Mouse (Mus musculus) spleen, adult 12 weeks (tissue): Measurements from ENCODE around the gene 2010300C02Rik.

Experiments
- DNase-seq: peaks from one replicate; pipeline ENCODE4 v3.0.0; 2022; ENCODE audit warnings: low spot score

The 2010300C02Rik gene

GRCm38 (mm10) chr1:37711596-37712356 lies 8.1 kb downstream of the 2010300C02Rik start:
- DNase-seq = no peak

DNA sequence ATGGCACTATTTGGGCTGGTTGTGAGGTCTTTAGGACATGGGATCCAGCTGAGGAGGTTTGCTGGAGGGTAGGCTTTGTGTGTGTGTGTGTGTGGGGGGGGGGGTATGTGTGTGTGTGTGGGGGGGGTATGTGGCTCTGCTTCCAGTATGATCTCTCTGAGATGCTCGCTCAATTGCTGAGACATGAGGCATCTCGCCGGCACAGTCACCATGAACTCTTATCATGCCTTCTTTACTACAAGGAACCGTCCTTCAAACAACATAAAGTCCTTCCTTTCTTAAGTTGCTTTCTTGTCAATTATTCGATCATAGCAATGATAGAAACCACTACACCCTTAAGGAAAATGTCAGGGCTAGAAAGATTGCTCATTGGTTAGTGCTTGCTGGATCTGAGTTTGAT lies 8.8 kb downstream of the 2010300C02Rik start:
- DNase-seq = no peak

GRCm38 (mm10) chr1:37709736-37710135 lies 10.1 kb downstream of the 2010300C02Rik start:
- no peak for DNase-seq

- DNase-seq = no peak
Measured at GRCm38 (mm10) chr1:37708270-37708955, 11.5 kb downstream of the 2010300C02Rik start.

GRCm38 (mm10) chr1:37702326-37702725 lies 17.6 kb downstream of the 2010300C02Rik start:
- DNase-seq = no peak

- no peak for DNase-seq
Measured at GRCm38 (mm10) chr1:37698852-37699439, 20.9 kb downstream of the 2010300C02Rik start.

GRCm38 (mm10) chr1:37698186-37698839 lies 21.6 kb downstream of the 2010300C02Rik start:
- no peak for DNase-seq

GRCm38 (mm10) chr1:37696918-37697317 lies 23.0 kb downstream of the 2010300C02Rik start:
- no peak for DNase-seq

GRCm38 (mm10) chr1:37695732-37696131 lies 24.2 kb downstream of the 2010300C02Rik start:
- no peak for DNase-seq

DNA sequence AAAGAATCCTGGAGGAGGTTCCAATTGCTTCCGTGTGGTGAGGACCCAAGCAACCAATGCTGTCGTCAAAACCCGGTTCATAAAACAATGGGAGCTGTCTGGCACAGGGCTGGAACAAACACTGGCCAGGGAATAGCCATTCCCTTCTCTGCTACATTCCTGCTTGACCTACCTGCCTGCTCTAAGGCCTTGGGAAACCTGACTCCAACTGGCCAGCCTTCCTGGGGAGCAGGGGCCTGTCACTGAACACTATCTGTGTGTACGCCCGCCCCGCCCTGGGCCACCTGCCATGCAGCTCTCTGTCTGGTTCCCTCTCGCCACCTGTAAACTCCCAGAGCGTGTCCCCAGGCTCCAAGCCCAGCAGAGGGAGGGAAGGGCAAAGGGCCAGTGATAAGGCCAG lies 25.5 kb downstream of the 2010300C02Rik start:
- no peak for DNase-seq

DNA sequence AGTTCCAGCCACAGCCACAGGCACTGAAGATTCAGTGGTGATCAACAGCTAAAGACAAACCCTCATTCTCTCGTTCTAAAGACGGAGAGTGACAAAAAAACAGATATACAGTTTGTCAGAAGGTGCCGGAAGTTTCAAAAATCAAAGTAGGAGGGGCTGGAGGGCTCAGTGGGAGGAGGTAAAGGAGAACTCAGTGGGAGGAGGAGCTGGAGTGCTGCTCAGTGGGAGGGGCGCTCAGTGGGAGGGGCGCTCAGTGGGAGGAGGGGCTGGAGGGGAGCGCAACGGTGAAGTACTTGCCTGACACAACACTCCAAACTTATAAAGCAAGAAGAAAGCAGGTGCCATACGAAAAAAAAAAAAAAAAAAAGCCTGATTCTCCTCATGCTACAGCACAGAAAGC lies 28.7 kb downstream of the 2010300C02Rik start:
- DNase-seq = peak; percentile 8

GRCm38 (mm10) chr1:37690665-37691064 lies 29.2 kb downstream of the 2010300C02Rik start:
- DNase-seq = no peak

GRCm38 (mm10) chr1:37689730-37690129 lies 30.2 kb downstream of the 2010300C02Rik start:
- no peak for DNase-seq

- no peak for DNase-seq
Measured at GRCm38 (mm10) chr1:37688351-37688750, 31.5 kb downstream of the 2010300C02Rik start.

DNA sequence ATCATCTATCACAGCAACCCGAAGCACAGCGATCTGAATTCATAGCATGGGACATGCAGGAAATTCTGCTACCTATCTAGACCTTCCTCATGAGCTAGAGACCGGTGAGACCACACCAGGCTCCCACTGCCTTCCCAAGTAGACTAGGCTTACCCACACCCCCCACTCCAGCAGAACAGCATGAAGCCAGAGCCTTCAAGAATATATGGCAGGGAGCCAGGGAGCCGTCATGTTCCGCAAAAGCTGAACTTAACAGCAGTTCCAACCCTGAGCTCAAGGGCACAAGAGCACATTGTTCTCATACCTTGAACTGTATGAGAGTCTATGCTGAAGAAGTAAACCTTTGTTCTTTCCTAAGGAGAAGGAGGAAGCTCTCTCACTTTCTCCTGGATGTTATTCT lies 32.4 kb downstream of the 2010300C02Rik start:
- no peak for DNase-seq

DNA sequence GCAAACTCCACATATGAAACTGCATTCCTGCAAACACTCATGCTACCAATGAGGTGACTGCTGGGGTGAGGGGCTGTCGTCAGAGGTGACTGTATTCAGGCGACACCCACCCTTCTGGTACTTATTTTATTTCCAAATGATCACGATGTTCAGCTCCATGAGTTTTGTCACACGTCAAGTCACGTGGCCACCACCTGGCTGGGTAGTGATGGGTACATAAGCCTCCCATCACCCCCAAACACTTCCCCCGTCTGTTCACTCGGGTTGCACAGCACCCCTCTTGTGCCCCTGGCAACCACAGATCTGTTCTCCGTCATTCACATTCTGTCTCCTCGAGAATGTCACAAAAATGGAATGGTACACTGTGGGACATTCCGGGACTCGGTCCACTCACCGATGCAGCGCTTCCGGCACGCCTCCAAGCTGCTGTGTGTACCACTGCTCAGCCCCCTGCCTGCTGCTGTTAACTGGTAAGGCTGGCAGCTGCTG lies 32.9 kb downstream of the 2010300C02Rik start:
- DNase-seq = no peak

DNA sequence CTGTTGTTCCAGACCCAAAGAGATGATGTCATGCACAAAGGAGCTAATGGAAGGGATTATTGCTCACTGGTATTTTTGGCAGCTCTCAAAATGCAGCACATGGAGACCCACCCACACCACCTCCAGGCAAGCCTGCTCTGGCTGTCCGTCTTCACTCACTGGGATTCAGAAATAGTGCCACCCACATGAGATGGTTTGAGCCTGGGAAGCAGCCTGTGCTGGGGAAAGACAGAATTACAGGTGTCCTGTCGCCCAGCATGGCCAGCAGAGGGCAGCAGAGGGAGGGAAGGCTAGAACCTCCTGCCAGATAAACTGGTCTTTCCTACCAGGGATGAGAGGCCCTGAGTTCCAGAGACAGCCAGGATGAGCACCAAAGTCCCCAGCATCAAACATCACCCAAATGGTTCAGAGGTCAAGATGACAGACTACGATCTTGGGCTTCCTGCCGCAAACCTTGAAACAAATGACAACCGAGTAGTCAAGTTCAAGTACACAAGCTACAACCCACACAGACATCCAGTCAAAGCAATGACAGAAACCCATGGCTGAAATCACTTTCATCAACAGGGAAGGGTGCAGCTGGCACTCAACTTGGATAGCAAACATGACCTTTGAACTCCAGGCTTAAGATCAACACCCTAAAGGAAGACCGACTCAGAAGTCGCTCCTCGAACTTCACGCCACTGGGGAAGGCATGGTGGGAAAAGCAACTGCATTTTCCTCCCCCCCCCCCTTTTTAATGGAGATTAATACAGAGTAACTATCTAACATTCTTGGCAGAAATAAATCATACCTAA lies 41.4 kb downstream of the 2010300C02Rik start:
- peak; percentile 55 for DNase-seq

- no peak for DNase-seq
Measured at GRCm38 (mm10) chr1:37676967-37677512, 42.8 kb downstream of the 2010300C02Rik start.

- DNase-seq = no peak
Measured at GRCm38 (mm10) chr1:37675444-37675843, 44.4 kb downstream of the 2010300C02Rik start.

GRCm38 (mm10) chr1:37674266-37674665 lies 45.6 kb downstream of the 2010300C02Rik start:
- DNase-seq = no peak

- no peak for DNase-seq
Measured at GRCm38 (mm10) chr1:37671316-37671715, 48.6 kb downstream of the 2010300C02Rik start.
